Mouse (Mus musculus) forebrain, embryonic 16.5 days (tissue): Measurements from ENCODE around the gene Fn3k. TPM values are rescaled to one million over a fixed set of nuclear protein-coding genes. Genes with fewer than 3 reads are reported as not detected.

Source experiments
- ATAC-seq: fragments of 200-750 bp; cut with Nextera tagmentation; 2 replicates; pipeline ENCODE4 v1.8.0; 2017; ENCODE audit warnings: mild to moderate bottlenecking, moderate library complexity
- H3K27ac ChIP-seq: fragments of 300-500 bp; sonication (generic); 2 replicates; pipeline ENCODE4 v1.5.1; 2014; ENCODE audit warnings: low read length, control low read depth
- H3K27me3 ChIP-seq: fragments of 300-500 bp; sonication (generic); replicated peaks from 2 replicates; pipeline ENCODE4 v1.6.1; 2014; ENCODE audit warnings: low read length; ENCODE audit not compliant: control insufficient read depth, insufficient read depth
- H3K36me3 ChIP-seq: fragments of 300-500 bp; sonication (generic); 2 replicates; pipeline ENCODE4 v1.6.1; 2014; ENCODE audit not compliant: control insufficient read depth, insufficient read depth
- H3K4me1 ChIP-seq: fragments of 300-500 bp; sonication (generic); replicated peaks from 2 replicates; pipeline ENCODE4 v1.6.1; 2014; ENCODE audit warnings: low read length; ENCODE audit not compliant: control insufficient read depth, insufficient read depth
- H3K4me2 ChIP-seq: fragments of 300-500 bp; sonication (generic); 2 replicates; pipeline ENCODE4 v1.6.1; 2014; ENCODE audit warnings: mild to moderate bottlenecking, low read length, control low read depth
- H3K4me3 ChIP-seq: fragments of 300-500 bp; sonication (generic); replicated peaks from 2 replicates; pipeline ENCODE4 v1.5.1; 2014; ENCODE audit warnings: mild to moderate bottlenecking, low read length, control low read depth
- H3K9ac ChIP-seq: fragments of 300-500 bp; sonication (generic); replicated peaks from 2 replicates; pipeline ENCODE4 v1.6.1; 2014; ENCODE audit warnings: low read depth, low read length, control low read depth
- H3K9me3 ChIP-seq: fragments of 300-500 bp; sonication (generic); 2 replicates; pipeline ENCODE4 v1.6.1; 2016; ENCODE audit warnings: low read length; ENCODE audit not compliant: control insufficient read depth
- WGBS: fragments of 180-500 bp; shearing (Covaris S2); extraction: QIAGEN DNeasy Blood & Tissue Kit; methylation state at CpG from one replicate; pipeline ENCODE4 v1.1.7; 2014; 5-methylcytosine and 5-hydroxymethylcytosine counted together
- polyA plus RNA-seq: library from polyadenylated mRNA; unstranded; fragments of >200 nt; fragmentation: Nextera tagmentation; extraction: Ambion mirVana; gene quantifications from 2 replicates; pipeline ENCODE4 v1.2.1, GENCODE M21; 2015

Fn3k gene
- polyA plus RNA-seq, 1 experiment from 2014 or later: 5.1 TPM

DNA sequence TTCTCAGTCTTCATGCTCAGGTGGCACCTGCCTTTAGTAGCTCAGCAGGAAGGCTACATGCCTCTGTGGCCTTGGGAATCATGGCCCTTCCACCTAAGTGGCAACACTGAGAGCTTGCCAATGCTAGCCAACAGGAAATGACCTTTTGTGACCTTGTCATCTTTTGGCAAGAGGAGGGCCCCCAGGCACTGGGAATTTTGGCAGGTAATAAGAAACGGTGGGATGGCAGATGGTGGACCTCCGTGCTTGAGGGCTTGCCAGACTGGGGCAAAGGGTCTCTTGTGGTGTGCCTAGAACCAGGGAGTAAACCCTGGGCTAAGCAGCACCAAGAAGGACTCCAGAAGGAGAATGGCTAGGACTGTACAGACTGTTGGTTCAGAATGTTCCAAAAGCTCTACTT is 7.4 kb downstream of the Fn3k start:
- no peak overlapping the region for H3K4me3 ChIP-seq
- H3K9me3 ChIP-seq: no peaks in the 10 kb centered on the region
- 70% methylated on average over 2 of the region's 2 CpGs for WGBS
- H3K27ac ChIP-seq: no peak overlapping the region
- no peaks in the 10 kb centered on the region for H3K27me3 ChIP-seq
- no peak overlapping the region for H3K9ac ChIP-seq
- ATAC-seq: no peak
- H3K36me3 ChIP-seq: no peaks in the 10 kb centered on the region
- H3K4me2 ChIP-seq: no peak overlapping the region
- no peaks in the 10 kb centered on the region for H3K4me1 ChIP-seq

DNA sequence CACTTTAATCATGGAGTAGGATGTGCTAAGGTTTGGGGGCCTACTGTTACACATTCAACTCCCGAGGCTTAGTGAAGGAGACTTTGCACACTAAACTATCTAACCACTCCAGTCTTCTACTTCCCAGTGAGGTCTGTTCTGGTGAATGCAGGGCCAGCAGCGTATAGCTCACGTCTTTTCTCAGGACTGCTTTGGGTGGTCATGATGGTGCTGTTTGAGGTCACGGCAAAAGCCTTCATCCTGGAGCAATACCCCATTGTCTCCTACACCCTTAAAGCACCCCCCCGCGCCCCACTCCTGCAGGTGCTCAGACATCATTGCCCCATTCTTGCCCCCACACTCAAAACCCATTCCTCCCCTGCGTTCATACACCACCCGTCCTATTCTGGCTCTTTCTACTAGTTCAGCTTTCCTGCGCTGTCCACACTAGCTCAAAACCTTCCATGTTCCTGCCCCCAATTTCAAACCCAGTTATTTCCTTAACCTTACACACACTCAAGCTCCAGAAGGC is 16.6 kb downstream of the Fn3k start:
- Histone ChIP-seq H3K27me3 (no peaks in the 10 kb centered on the region), H3K4me2 (peak overlapping the region; percentile 67), H3K27ac (peak overlapping the region; percentile 86; the same call in 1 of the 2 replicates), H3K4me1 (peaks cover 15% of the 10 kb centered on the region), H3K4me3 (peak overlapping the region; percentile 86), H3K9me3 (no peaks in the 10 kb centered on the region), H3K36me3 (no peaks in the 10 kb centered on the region), H3K9ac (peak overlapping the region; percentile 82)
- no peak; the same call in 1 of the 2 replicates for ATAC-seq
- 15% methylated on average over 9 of the region's 9 CpGs for WGBS

DNA sequence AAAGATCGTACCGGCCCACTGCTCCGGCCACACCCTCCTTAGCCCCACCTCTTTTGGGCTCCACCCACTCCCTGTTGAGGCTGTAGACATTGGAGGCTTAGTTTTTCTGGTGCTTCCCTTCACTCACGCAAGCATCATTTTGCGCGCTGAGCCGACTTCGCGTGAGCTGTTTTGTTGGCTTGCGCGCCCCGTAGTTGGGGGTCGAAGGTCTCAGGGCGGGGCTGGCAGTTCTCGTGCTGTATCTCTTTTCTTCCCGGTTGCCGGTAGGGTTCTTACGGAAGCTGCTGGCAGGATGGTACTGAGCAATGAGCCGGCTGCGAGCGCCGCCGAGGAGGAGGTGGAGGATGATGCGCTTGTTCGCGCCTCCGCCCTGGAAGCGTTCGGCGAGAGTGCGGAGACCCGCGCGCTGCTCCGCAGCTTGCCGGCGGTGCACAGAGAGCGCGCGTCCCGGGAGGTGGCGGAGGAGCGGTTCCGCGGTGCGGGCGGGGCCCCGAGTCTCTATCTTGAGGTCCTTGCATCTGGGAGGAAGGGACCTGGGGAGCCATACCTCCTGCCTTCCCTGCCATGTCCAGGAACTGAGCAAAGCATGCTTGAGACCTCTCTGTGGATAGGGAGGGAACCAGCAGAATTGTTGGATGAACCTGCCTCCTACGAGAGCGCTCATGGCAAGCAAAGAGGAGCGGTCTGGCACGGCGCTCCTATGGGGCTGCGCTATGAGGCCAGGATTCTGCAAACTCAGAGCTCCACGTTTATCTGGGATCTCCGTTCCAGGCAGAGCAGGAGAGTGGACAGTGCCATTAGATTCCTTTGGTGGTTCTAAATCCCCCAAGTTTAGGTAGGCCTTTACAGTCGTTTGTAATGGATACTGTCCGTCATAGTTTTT is 17.3 kb downstream of the Fn3k start, which contains the start of gene Tbcd:
TSS of gene Tbcd (plus strand) at position 197 of the 883 bp plus-strand sequence.
- Histone ChIP-seq H3K4me1 (peaks cover 15% of the 10 kb centered on the region), H3K4me3 (peak within 1 kb of the TSS; percentile 86), H3K9me3 (no peaks in the 10 kb centered on the region), H3K27me3 (no peaks in the 10 kb centered on the region), H3K9ac (peak within 1 kb of the TSS; percentile 82), H3K36me3 (no peaks in the 10 kb centered on the region), H3K27ac (peak within 1 kb of the TSS; percentile 86), H3K4me2 (peak within 1 kb of the TSS; percentile 67)
- WGBS: under 1% methylated on average over 57 of the region's 58 CpGs
- peak; percentile 96 for ATAC-seq

DNA sequence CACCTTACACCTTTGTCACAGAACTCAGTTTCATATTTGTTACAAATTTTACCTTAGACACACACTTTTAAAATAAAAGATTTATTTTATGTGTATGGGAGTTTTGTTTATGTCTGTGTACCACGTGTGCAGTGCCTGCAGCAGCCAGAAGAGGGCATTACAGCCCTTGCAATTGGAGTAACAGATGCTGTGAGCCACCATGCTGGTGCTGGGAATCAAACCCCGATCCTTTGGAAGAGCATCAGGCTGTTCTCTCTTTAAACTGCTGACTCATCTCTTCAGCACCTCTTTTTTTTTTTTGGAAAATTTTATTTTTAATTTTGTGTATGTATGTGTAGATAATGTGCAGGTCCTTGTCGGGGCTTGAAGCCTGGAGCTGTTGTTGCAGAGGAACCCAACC is 23.2 kb downstream of the Fn3k start:
- WGBS: 94% methylated on average over 3 of the region's 3 CpGs
- Histone ChIP-seq H3K27ac (no peak overlapping the region), H3K27me3 (no peaks in the 10 kb centered on the region), H3K9ac (no peak overlapping the region), H3K9me3 (no peaks in the 10 kb centered on the region), H3K4me1 (peaks cover 6% of the 10 kb centered on the region), H3K4me3 (no peak overlapping the region), H3K4me2 (no peak overlapping the region), H3K36me3 (peaks cover 14% of the 10 kb centered on the region)
- ATAC-seq: no peak

DNA sequence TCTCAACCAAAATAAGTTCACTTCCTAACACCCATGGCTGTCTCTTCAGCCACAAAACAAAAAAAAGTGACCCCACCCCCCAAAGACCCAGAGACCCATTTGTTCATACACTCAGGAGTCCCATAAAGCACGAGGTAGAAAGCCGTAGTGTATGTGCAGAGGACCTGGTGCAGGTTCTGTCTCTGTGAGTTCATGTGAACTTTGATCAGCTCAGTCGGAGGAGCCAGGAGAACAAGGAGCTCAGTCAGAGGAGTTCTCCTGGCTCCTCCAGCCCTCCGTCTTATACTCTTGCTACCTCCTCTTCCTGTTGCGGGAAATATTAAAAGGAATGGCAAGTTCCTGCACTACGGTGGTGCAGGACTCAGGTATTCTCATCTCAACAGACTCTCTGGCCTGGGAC is 32.7 kb downstream of the Fn3k start:
- 96% methylated on average over 6 of the region's 6 CpGs for WGBS
- ATAC-seq: no peak
- Histone ChIP-seq H3K27me3 (no peaks in the 10 kb centered on the region), H3K4me1 (no peaks in the 10 kb centered on the region), H3K27ac (no peak overlapping the region), H3K4me3 (no peak overlapping the region), H3K9me3 (no peaks in the 10 kb centered on the region), H3K9ac (no peak overlapping the region), H3K36me3 (peaks cover 14% of the 10 kb centered on the region), H3K4me2 (no peak overlapping the region)

DNA sequence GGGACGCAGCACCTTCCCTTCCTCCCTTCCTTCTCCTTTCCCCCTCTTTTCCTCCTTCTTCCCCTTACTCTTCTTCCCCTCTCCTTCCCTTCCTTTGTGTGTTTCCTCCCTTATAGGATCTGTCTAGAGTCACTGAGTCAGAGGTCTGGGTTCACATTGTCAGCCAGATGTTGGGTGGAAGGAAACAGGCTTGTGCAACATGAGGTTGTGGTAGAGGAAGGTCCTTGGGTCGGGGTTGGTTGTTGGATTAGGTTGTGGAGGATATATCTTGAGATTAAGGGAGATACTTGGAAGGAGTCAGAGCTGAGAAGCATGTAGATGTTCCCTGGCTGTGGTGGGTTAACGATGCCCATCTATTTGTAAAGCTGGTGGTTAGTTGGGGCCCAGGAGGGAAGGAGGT is 40.1 kb downstream of the Fn3k start:
- Histone ChIP-seq H3K27ac (no peak overlapping the region), H3K27me3 (no peaks in the 10 kb centered on the region), H3K4me3 (no peak overlapping the region), H3K4me2 (no peak overlapping the region), H3K36me3 (peaks cover 2% of the 10 kb centered on the region; the same call in 1 of the 2 replicates), H3K9me3 (no peaks in the 10 kb centered on the region), H3K4me1 (no peaks in the 10 kb centered on the region), H3K9ac (no peak overlapping the region)
- WGBS: 88% methylated on average over 3 of the region's 3 CpGs
- no peak for ATAC-seq

DNA sequence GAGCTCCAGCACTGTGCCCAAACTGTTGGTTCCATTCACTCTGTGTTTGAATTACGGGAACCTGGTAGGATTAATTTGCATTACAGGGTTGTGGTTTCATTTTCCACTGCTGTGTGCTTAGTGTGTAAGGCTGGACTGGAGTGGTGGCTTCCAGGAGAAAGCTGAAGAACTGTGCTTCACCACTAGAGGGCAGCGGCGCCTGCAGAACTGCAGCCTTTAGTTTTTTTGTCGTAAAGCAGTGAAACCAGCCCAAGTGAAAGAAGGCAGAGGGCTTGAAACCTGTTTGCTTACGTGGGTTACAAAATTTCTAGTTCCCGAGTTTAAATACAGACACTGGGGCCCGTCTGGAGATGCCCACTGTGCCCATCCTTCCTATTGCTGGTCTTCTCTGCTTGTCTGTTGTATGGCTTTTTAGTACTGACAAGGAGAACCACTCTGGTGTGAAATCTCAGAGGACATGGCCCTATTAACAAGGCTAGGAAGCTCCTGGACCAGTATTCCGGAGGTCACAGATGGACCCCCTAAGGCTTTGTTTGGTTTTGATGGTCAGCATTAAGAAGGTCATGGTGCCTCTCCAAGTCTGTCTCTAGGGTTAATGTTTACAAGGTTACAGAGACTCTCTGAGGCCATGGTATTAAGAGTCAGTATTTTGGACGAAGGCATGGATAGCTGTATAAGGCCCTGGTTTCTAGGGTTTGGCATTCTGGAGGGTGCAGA is 41.1 kb downstream of the Fn3k start:
- 34% methylated on average over 9 of the region's 9 CpGs for WGBS
- no peaks in the 10 kb centered on the region for H3K27me3 ChIP-seq
- 0 out of 2 replicates have a peak, but pooled peaks have one; percentile 23 for ATAC-seq
- H3K36me3 ChIP-seq: peaks cover 2% of the 10 kb centered on the region; the same call in 1 of the 2 replicates
- no peak overlapping the region for H3K27ac ChIP-seq
- no peak overlapping the region for H3K9ac ChIP-seq
- no peak overlapping the region for H3K4me2 ChIP-seq
- H3K4me1 ChIP-seq: no peaks in the 10 kb centered on the region
- H3K9me3 ChIP-seq: no peaks in the 10 kb centered on the region
- H3K4me3 ChIP-seq: no peak overlapping the region

DNA sequence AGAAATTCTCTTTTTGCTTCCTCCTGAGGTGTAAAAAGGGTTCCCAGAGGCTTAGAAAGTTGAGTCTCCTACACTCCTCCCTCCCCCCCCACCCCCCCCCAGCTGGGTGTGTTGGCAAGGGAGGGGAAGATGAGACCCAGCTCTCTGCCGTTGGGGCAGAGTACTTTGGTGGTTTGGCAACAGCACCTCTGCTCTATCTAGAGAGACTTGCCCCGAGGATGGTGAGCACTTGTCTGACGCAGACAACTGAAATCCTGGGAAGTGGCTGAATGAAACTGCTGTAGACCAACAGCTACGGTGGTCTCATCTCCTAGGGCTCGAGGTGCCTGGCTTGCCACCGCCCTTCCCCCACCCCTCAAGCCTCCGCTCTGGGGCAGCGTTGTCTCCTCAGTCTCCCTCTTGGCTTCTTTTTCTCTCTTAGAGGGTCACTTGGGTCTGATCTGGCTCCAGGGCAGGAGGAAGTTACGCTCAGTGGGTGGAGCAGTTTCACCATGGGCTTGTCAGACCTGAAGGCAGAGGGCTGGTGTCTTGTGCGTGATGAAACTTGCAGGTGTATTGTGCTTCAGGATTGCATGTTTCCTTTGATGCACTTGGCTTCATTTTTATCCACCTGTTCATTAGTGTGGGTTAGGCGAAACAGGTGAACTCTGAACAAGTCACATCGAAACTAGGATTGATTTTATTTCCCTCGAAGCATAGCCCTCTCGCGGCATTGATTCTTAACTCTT is 44.9 kb downstream of the Fn3k start:
- no peak for ATAC-seq
- Histone ChIP-seq H3K27ac (no peak overlapping the region), H3K27me3 (no peaks in the 10 kb centered on the region), H3K4me1 (no peaks in the 10 kb centered on the region), H3K36me3 (no peaks in the 10 kb centered on the region; the same call in 1 of the 2 replicates), H3K9ac (no peak overlapping the region), H3K4me3 (no peak overlapping the region), H3K4me2 (no peak overlapping the region), H3K9me3 (no peaks in the 10 kb centered on the region)
- 93% methylated on average over 15 of the region's 15 CpGs for WGBS

DNA sequence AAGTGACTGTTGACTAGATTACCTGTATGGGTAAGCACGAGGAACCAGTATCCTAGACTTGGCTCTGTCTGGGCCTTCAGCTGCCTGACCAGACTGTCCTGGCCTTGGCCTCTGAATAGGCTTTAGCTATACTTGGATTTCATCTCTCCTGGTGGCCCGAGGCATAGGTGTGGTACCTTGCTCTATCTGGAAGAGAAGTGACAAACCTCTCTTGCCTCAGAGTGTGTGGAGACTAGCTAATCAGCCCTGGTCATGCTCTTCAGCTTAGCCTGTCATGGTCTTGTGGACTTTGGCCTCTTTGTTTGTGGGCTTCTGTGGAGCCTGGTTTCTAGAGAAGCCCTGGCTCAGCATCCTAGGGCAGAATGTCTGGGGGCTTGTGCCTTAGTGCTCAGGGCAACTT is 46.4 kb downstream of the Fn3k start:
- H3K4me1 ChIP-seq: no peaks in the 10 kb centered on the region
- ATAC-seq: no peak
- H3K4me3 ChIP-seq: no peak overlapping the region
- no peak overlapping the region for H3K27ac ChIP-seq
- H3K36me3 ChIP-seq: no peaks in the 10 kb centered on the region
- H3K9me3 ChIP-seq: no peaks in the 10 kb centered on the region
- no peaks in the 10 kb centered on the region for H3K27me3 ChIP-seq
- WGBS: 93% methylated on average over 2 of the region's 2 CpGs
- H3K4me2 ChIP-seq: no peak overlapping the region
- no peak overlapping the region for H3K9ac ChIP-seq
